Mouse (Mus musculus): ENCODE results near the gene Fsd1.

Fsd1 gene

GRCm38 (mm10) chr17:56036901-56037287 lies 50.6 kb downstream of the Fsd1 start:
- Histone ChIP-seq H3K36me3 (ENCODE audit: control insufficient read depth, insufficient read depth, low read length, poor library complexity, severe bottlenecking) (no peaks in the 10 kb centered on the region), H3K27me3 (ENCODE audit: control insufficient read depth, insufficient read depth, low read length, poor library complexity, severe bottlenecking) (no peaks in the 10 kb centered on the region)
- DNase-seq (ENCODE audit: low read depth, low spot score): no peak

GRCm38 (mm10) chr17:56038583-56039261 lies 52.4 kb downstream of the Fsd1 start:
- no peaks in the 10 kb centered on the region for H3K27me3 ChIP-seq (ENCODE audit: control insufficient read depth, insufficient read depth, low read length, poor library complexity, severe bottlenecking)
- H3K36me3 ChIP-seq (ENCODE audit: control insufficient read depth, insufficient read depth, low read length, poor library complexity, severe bottlenecking): no peaks in the 10 kb centered on the region
- DNase-seq (ENCODE audit: low read depth, low spot score): no peak

GRCm38 (mm10) chr17:56039345-56039744 lies 53.0 kb downstream of the Fsd1 start:
- no peaks in the 10 kb centered on the region for H3K36me3 ChIP-seq (ENCODE audit: control insufficient read depth, insufficient read depth, low read length, poor library complexity, severe bottlenecking)
- DNase-seq (ENCODE audit: low read depth, low spot score): no peak

GRCm38 (mm10) chr17:56040030-56040856 lies 53.9 kb downstream of the Fsd1 start, which contains the start of gene Chaf1a:
TSS of gene Chaf1a (plus strand) at chr17:56040439.
- peak; percentile 97 for DNase-seq (ENCODE audit: low read depth, low spot score)
- Histone ChIP-seq H3K36me3 (ENCODE audit: control insufficient read depth, insufficient read depth, low read length, poor library complexity, severe bottlenecking) (no peaks in the 10 kb centered on the region), H3K27me3 (ENCODE audit: control insufficient read depth, insufficient read depth, low read length, poor library complexity, severe bottlenecking) (no peaks in the 10 kb centered on the region)

More at GRCm38 (mm10) chr17:56039345-56039744, 53.0 kb downstream of the Fsd1 start:
- H3K27me3 ChIP-seq (ENCODE audit: control insufficient read depth, insufficient read depth, low read length, poor library complexity, severe bottlenecking): no peaks in the 10 kb centered on the region

GRCm38 (mm10) chr17:56040857-56041163 lies 54.5 kb downstream of the Fsd1 start:
- no peaks in the 10 kb centered on the region for H3K36me3 ChIP-seq (ENCODE audit: control insufficient read depth, insufficient read depth, low read length, poor library complexity, severe bottlenecking)

More at GRCm38 (mm10) chr17:56040857-56041163, 54.5 kb downstream of the Fsd1 start:
- no peak for DNase-seq (ENCODE audit: low read depth, low spot score)
- no peaks in the 10 kb centered on the region for H3K27me3 ChIP-seq (ENCODE audit: control insufficient read depth, insufficient read depth, low read length, poor library complexity, severe bottlenecking)
